ENCODE assay signal across 10 mouse cellular contexts in genomic region chr14:8476606-8477005, GRCm38 (mm10).
A peak's percentile ranks its signal among the peaks of the same experiment; 100 is the strongest.
DNase-seq lines count a peak whose midpoint lies in the region; ATAC-seq lines count a peak whose summit lies in the region.
"Had no signal": no experiment of that assay in that cellular context is flagged by ENCODE, and none has a peak within 500 bp of the region (broad histone marks: within the 10 kb centered on the region; RNA-seq: fewer than 3 reads in every experiment).

No protein-coding gene starts in this region.

- H3K27me3 ChIP-seq in liver, embryonic 12.5 days (replicated peaks): no peaks in the 10 kb centered on the region
- H3K27me3 ChIP-seq: embryonic facial prominence, embryonic 15.5 days; limb, embryonic 12.5 days had no signal

- no peak overlapping the region for H3K4me2 ChIP-seq in liver, embryonic 12.5 days
- H3K4me2 ChIP-seq: embryonic facial prominence, embryonic 15.5 days; limb, embryonic 12.5 days had no signal

- H3K27ac ChIP-seq in liver, embryonic 12.5 days: no peak overlapping the region
- H3K27ac ChIP-seq: embryonic facial prominence, embryonic 15.5 days; limb, embryonic 12.5 days had no signal

- no peaks in the 10 kb centered on the region for H3K4me1 ChIP-seq in liver, embryonic 12.5 days
- H3K4me1 ChIP-seq: embryonic facial prominence, embryonic 15.5 days had no signal

- H3K9me3 ChIP-seq in liver, embryonic 12.5 days (replicated peaks): no peaks in the 10 kb centered on the region
- H3K9me3 ChIP-seq: embryonic facial prominence, embryonic 15.5 days had no signal

- 44% methylated on average over 3 of the region's 3 CpGs for WGBS in liver, embryonic 12.5 days (ENCODE audit: insufficient replicate concordance)

- H3K4me3 ChIP-seq in liver, embryonic 12.5 days: no peak overlapping the region
- H3K4me3 ChIP-seq: embryonic facial prominence, embryonic 15.5 days; limb, embryonic 12.5 days had no signal

- H3K9ac ChIP-seq in liver, embryonic 12.5 days: no peak overlapping the region
- H3K9ac ChIP-seq: embryonic facial prominence, embryonic 15.5 days; limb, embryonic 12.5 days had no signal

- ATAC-seq in liver, embryonic 12.5 days: no peak

- no peaks in the 10 kb centered on the region for H3K36me3 ChIP-seq in liver, embryonic 12.5 days
- H3K36me3 ChIP-seq: embryonic facial prominence, embryonic 15.5 days had no signal

- DNase-seq in cerebellum, postnatal 10 days: peak; percentile 69 to 78
- DNase-seq in cerebellum, postnatal 36 days: no peak
- DNase-seq in retina, embryonic 14.5 days (ENCODE audit: low spot score): peak; percentile 51
- DNase-seq in retina, postnatal 1 day: no peak
- peak; percentile 40 to 59 for DNase-seq in layer of hippocampus, postnatal 36 days
- DNase-seq in thymus, postnatal 25 days: no peak
- no peak for DNase-seq in adrenal gland, adult 2 months

Comparison
In these comparisons a context has a peak if more than half of its experiments do, and no peak if none do; other contexts are left out.
1. DNase-seq: peak in cerebellum, postnatal 10 days (2 of 2), retina, embryonic 14.5 days (single experiment) and layer of hippocampus, postnatal 36 days (2 of 2); none in cerebellum, postnatal 36 days (0 of 2), retina, postnatal 1 day (single experiment), thymus, postnatal 25 days (single experiment) and adrenal gland, adult 2 months (single experiment).